Mouse (Mus musculus) liver, postnatal 0 days (tissue): ENCODE results near the gene Epb41l2. TPM values are rescaled to one million over a fixed set of nuclear protein-coding genes. Genes with fewer than 3 reads are reported as not detected.

ENCODE experiments used
- ATAC-seq: fragments of 200-750 bp; cut with Nextera tagmentation; 2 replicates; pipeline ENCODE4 v1.8.0; 2017; ENCODE audit warnings: mild to moderate bottlenecking, moderate library complexity
- DNase-seq: peaks from one replicate; pipeline ENCODE4 v3.0.0-alpha.2; 2016
- H3K27ac ChIP-seq: fragments of 300-500 bp; sonication (generic); 2 replicates; pipeline ENCODE4 v1.5.1; 2014; ENCODE audit warnings: antibody characterized with exemption, moderate library complexity, mild to moderate bottlenecking, low read depth
- H3K27me3 ChIP-seq: fragments of 300-500 bp; sonication (generic); 2 replicates; pipeline ENCODE4 v1.6.1; 2014; ENCODE audit warnings: low read length, control low read depth, mixed read lengths; ENCODE audit not compliant: insufficient read depth
- H3K36me3 ChIP-seq: fragments of 300-500 bp; sonication (generic); replicated peaks from 2 replicates; pipeline ENCODE4 v1.6.1; 2014; ENCODE audit warnings: mild to moderate bottlenecking, control low read depth, low read length, moderate library complexity, mixed read lengths; ENCODE audit not compliant: insufficient read depth
- H3K4me1 ChIP-seq: fragments of 300-500 bp; sonication (generic); 2 replicates; pipeline ENCODE4 v1.6.1; 2014; ENCODE audit warnings: antibody characterized with exemption, mild to moderate bottlenecking, control low read depth; ENCODE audit not compliant: insufficient read depth
- H3K4me2 ChIP-seq: fragments of 300-500 bp; sonication (generic); 2 replicates; pipeline ENCODE4 v1.6.1; 2014; ENCODE audit warnings: low read depth, mild to moderate bottlenecking, low read length, moderate library complexity, mixed read lengths
- H3K4me3 ChIP-seq: fragments of 300-500 bp; sonication (generic); 2 replicates; pipeline ENCODE4 v1.5.1; 2014; ENCODE audit warnings: low read depth, low read length
- H3K9ac ChIP-seq: fragments of 300-500 bp; sonication (generic); replicated peaks from 2 replicates; pipeline ENCODE4 v1.6.1; 2014; ENCODE audit warnings: mild to moderate bottlenecking, moderate library complexity
- H3K9me3 ChIP-seq: fragments of 300-500 bp; sonication (generic); 2 replicates; pipeline ENCODE4 v1.6.1; 2016; ENCODE audit warnings: mild to moderate bottlenecking, control low read depth, low read length, mixed read lengths
- CTCF ChIP-seq: sonication (generic); IDR thresholded peaks from 2 replicates; pipeline ENCODE4 v1.5.1; 2016; ENCODE audit warnings: antibody characterized with exemption, low read depth
- EP300 ChIP-seq: IDR thresholded peaks from 2 replicates; pipeline ENCODE4 v1.6.1; 2016; ENCODE audit warnings: antibody characterized with exemption, low read depth, mild to moderate bottlenecking
- whole genome bisulfite sequencing: fragments of 180-500 bp; shearing (Covaris S2); extraction: QIAGEN DNeasy Blood & Tissue Kit; methylation state at CpG from one replicate; pipeline ENCODE4 v1.1.7; 2014; ENCODE audit not compliant: insufficient replicate concordance; 5-methylcytosine and 5-hydroxymethylcytosine counted together
- polyA plus RNA-seq: library from polyadenylated mRNA; unstranded; fragments of >200 nt; fragmentation: Nextera tagmentation; extraction: Ambion mirVana; gene quantifications from 2 replicates; pipeline ENCODE4 v1.2.1, GENCODE M21; 2015

The Epb41l2 gene
- polyA plus RNA-seq, 1 experiment from 2014 or later = 7.8 TPM

GRCm38 (mm10) chr10:25439856-25440255, 80.3 kb downstream of the Epb41l2 start:
- peaks cover 9% of the 10 kb centered on the region for H3K4me1 ChIP-seq
- no peak overlapping the region for H3K9ac ChIP-seq
- ATAC-seq (no peak), DNase-seq (no peak)
- peaks cover 5% of the 10 kb centered on the region for H3K36me3 ChIP-seq
- 84% methylated on average over 3 of the region's 3 CpGs for WGBS
- no peak for TF ChIP-seq EP300
- no peak for TF ChIP-seq CTCF
- H3K27ac ChIP-seq = no peak overlapping the region
- no peak overlapping the region for H3K4me3 ChIP-seq
- no peaks in the 10 kb centered on the region for H3K9me3 ChIP-seq
- no peaks in the 10 kb centered on the region for H3K27me3 ChIP-seq
- H3K4me2 ChIP-seq = no peak overlapping the region

GRCm38 (mm10) chr10:25441405-25441804, 81.8 kb downstream of the Epb41l2 start:
- 87% methylated on average over 7 of the region's 7 CpGs for WGBS
- Histone ChIP-seq H3K27ac (no peak overlapping the region), H3K36me3 (peaks cover 5% of the 10 kb centered on the region), H3K9me3 (no peaks in the 10 kb centered on the region), H3K9ac (no peak overlapping the region), H3K4me3 (no peak overlapping the region), H3K4me2 (no peak overlapping the region), H3K27me3 (no peaks in the 10 kb centered on the region), H3K4me1 (peaks cover 7% of the 10 kb centered on the region)
- ATAC-seq (no peak), DNase-seq (no peak)
- TF ChIP-seq CTCF = no peak
- no peak for TF ChIP-seq EP300

GRCm38 (mm10) chr10:25443626-25444025, 84.0 kb downstream of the Epb41l2 start:
- no peak for TF ChIP-seq EP300
- ATAC-seq = no peak
- no peak overlapping the region for H3K27ac ChIP-seq

GRCm38 (mm10) chr10:25444198-25444783, 84.7 kb downstream of the Epb41l2 start:
- Histone ChIP-seq H3K27me3 (no peaks in the 10 kb centered on the region), H3K27ac (no peak overlapping the region), H3K9me3 (no peaks in the 10 kb centered on the region), H3K4me1 (peaks cover 4% of the 10 kb centered on the region; the same call in 1 of the 2 replicates), H3K4me2 (no peak overlapping the region), H3K36me3 (peaks cover 5% of the 10 kb centered on the region), H3K9ac (no peak overlapping the region), H3K4me3 (no peak overlapping the region)
- TF ChIP-seq CTCF (no peak), EP300 (no peak)
- ATAC-seq (no peak), DNase-seq (no peak)
- 82% methylated on average over 5 of the region's 5 CpGs for WGBS

More at GRCm38 (mm10) chr10:25443626-25444025, 84.0 kb downstream of the Epb41l2 start:
- Histone ChIP-seq H3K4me3 (no peak overlapping the region), H3K9me3 (no peaks in the 10 kb centered on the region), H3K9ac (no peak overlapping the region), H3K4me2 (no peak overlapping the region), H3K4me1 (peaks cover 7% of the 10 kb centered on the region), H3K36me3 (peaks cover 5% of the 10 kb centered on the region), H3K27me3 (no peaks in the 10 kb centered on the region)
- no peak for DNase-seq
- 64% methylated on average over 6 of the region's 6 CpGs for WGBS

- H3K4me1 ChIP-seq = peaks cover 6% of the 10 kb centered on the region; the same call in 1 of the 2 replicates
- 49% methylated on average over 5 of the region's 5 CpGs for WGBS
- no peak overlapping the region for H3K4me2 ChIP-seq
- no peaks in the 10 kb centered on the region for H3K9me3 ChIP-seq
- H3K27ac ChIP-seq = no peak overlapping the region
- H3K27me3 ChIP-seq = no peaks in the 10 kb centered on the region
- H3K9ac ChIP-seq = no peak overlapping the region
- ATAC-seq = peak; percentile 31; the same call in 1 of the 2 replicates
- no peak overlapping the region for H3K4me3 ChIP-seq
- no peak for DNase-seq
- peaks cover 5% of the 10 kb centered on the region for H3K36me3 ChIP-seq
- TF ChIP-seq CTCF (no peak), EP300 (no peak)
Observed at GRCm38 (mm10) chr10:25446953-25447525, 87.4 kb downstream of the Epb41l2 start.

GRCm38 (mm10) chr10:25448676-25449075, 89.1 kb downstream of the Epb41l2 start:
- Histone ChIP-seq H3K36me3 (peaks cover 4% of the 10 kb centered on the region), H3K27ac (no peak overlapping the region), H3K4me2 (no peak overlapping the region), H3K4me3 (no peak overlapping the region), H3K9me3 (no peaks in the 10 kb centered on the region), H3K9ac (no peak overlapping the region), H3K4me1 (peaks cover 6% of the 10 kb centered on the region; the same call in 1 of the 2 replicates), H3K27me3 (no peaks in the 10 kb centered on the region)
- 74% methylated on average over 4 of the region's 4 CpGs for WGBS
- DNase-seq (no peak), ATAC-seq (no peak)
- no peak for TF ChIP-seq CTCF
- no peak for TF ChIP-seq EP300
